Mouse (Mus musculus) spleen, postnatal 0 days (tissue): ENCODE measurements around the gene Dennd4c. TPM values are rescaled to one million over a fixed set of nuclear protein-coding genes. Genes with fewer than 3 reads are reported as not detected.

Experiments
- polyA plus RNA-seq: library from polyadenylated mRNA; unstranded; fragments of >200 nt; fragmentation: Nextera tagmentation; extraction: Ambion mirVana; gene quantifications from 2 replicates; pipeline ENCODE4 v1.2.1, GENCODE M21; 2015

The Dennd4c gene
- polyA plus RNA-seq, result 2.6 and 3.2 TPM in 2 replicates

DNA sequence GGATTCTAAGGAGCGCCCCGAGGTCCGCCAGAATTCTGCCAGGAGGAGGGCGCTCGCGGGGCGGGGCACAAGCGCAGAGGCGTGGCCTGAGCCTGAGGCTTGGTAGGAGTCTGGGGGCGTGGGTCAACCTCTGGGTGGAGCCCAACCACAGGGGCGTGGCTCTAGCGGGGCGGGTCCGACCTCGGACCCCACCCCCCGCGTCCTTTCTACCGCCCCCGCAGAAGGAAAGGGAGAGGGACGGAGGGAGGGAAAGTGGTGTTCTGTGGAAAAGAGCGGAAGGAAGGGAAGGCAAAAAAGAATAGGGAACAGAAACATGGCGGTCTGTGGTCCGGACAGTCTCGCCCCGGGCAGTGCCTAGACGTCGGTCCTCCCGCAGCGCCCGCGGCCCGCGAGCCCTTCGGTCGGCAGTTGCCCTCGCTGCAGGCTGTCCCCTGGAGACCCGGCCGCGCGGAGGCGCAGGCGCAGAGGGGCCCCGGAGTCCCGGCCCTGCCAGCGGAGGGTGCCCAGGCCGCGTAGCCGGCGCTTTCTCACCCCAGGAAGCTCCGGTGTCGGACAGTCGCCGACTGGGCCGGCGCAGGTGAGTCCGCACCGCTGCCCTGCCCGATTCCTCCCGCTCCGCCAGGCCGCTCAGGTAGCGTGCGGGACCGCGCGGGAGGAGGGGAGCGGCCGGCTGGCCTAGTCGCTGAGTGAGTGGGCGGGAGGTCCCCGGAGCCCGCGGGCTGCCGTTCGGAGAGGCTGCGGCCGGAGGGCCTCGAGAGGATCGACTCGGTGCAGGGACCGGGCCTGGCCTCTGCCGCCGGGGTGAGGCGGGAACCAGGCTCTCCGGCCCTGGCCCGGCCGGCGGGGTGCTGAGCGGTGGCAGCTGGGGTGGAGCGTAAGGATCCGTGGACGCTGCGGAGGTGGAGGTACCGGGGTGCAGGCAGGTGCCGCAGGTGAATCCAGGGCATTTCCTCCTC lies at the start of gene Dennd4c:
Gene Dennd4c, plus strand, starts transcription at position 220 of the 956 bp plus-strand sequence.

DNA sequence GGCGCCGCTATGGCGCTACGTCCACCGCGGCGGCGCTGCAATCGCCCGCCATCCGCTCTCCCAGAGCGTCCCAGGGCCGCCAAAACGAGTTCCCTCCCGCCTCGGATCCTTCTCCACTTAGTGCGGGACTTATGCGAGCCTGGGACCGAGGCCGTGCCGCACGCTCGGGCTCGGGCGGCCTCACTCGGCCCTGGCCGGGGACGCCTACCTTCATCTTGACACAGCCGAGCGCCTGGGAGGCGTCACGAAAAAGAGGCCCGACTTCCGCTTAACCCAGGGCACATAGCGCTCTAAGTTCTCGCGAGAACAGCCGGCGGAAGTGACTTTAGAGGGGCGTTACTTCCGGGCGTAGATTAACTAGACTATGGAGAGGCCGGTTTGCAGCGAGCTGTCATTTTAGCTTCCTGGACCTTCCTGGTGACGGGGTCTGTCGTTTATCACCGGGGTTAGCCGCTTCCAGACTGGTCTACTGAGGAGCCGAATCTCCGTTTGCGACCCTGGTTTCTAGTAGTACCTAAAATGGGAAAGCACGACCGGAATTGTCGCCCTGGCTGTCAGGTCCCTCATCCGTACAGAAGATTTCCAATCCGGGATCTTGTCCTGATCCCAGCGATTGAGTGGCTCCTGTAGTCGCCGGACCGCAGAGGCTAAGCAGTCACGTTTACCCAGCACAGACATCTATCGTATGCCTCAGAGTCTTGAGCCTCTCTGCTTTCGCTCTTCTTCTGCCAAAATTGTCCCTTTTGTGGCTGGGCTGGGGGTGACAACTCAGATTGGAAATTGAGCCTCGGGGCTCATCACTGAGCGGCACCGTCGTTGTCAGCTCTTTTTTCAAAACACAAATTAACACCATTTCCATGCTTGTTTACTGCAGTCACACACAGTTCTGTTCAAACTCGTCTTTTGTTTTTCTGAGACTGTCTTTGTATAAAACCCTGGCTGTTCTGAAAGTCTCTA lies 109.0 kb downstream of the Dennd4c start, which contains the start of gene Rps6:
Gene Rps6, minus strand, starts transcription at position 300 of the 957 bp plus-strand sequence.

DNA sequence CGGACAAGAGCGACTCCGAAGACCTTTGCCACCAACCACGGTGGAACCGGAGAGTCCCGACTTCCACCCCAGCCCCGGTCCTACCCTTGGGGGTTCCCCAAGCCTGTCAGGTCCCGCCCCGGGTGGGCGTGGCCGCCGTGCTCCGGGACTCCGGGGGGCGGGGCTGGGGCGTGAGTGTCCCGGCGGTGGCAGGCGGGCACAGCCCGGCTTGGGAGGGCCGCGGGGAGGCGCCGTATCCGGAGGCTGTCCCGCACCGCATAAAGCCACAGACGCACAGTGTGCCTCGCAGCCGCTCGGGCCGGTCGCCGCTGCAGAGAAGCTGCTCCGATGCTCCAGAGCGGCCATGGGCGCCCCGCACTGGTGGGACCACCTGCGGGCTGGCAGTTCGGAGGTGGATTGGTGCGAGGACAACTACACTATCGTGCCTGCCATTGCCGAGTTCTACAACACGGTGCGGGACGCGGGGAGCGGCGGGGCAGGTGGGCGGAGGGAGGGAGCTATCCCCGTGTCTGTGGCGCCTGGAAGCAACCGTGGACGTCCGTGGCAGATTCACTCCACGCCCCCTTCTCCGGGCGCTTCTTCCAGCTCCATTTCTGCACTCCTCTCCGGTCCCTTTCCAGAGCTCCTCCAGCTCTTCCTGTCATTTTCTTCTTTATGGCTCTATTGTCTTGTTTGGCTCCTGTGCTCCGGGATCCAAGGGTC lies 125.9 kb downstream of the Dennd4c start, which contains the start of gene Acer2:
Gene Acer2, plus strand, starts transcription at position 251 of the 702 bp plus-strand sequence.

Other genes with a start within 250 kb of the Dennd4c start
- not detected in 2 replicates for gene Saxo1, start 190.2 kb upstream of the Dennd4c start, polyA plus RNA-seq
- 27.5 and 31.0 TPM in 2 replicates for gene Rraga, start 172.9 kb upstream of the Dennd4c start, polyA plus RNA-seq
- gene Haus6, start 136.5 kb upstream of the Dennd4c start, polyA plus RNA-seq, result 12.3 and 13.1 TPM in 2 replicates
- gene Plin2, start 78.5 kb upstream of the Dennd4c start, polyA plus RNA-seq, result 82.9 and 86.3 TPM in 2 replicates
- gene Rps6, start 108.9 kb downstream of the Dennd4c start, polyA plus RNA-seq, result 591 and 650 TPM in 2 replicates
- 2.6 and 2.8 TPM in 2 replicates for gene Acer2, start 125.8 kb downstream of the Dennd4c start, polyA plus RNA-seq